Mouse (Mus musculus) lung, adult 2 months (tissue): Measurements from ENCODE around the gene Nkain2. TPM values are rescaled to one million over a fixed set of nuclear protein-coding genes. Genes with fewer than 3 reads are reported as not detected.

ENCODE experiments used
- DNase-seq: peaks from one replicate; pipeline ENCODE4 v3.0.0; 2022
- H3K4me1 ChIP-seq: fragments of 200-500 bp; 2 replicates; pipeline ENCODE4 v1.6.1; 2011; ENCODE audit warnings: low read length; ENCODE audit not compliant: control insufficient read depth, insufficient read depth
- H3K4me3 ChIP-seq: fragments of 200-500 bp; replicated peaks from 2 replicates; pipeline ENCODE3; 2011; ENCODE audit warnings: low read depth, mild to moderate bottlenecking, control low read depth, low read length; ENCODE audit errors: extremely low read depth
- CTCF ChIP-seq: fragments of 200-500 bp; IDR thresholded peaks from 2 replicates; pipeline ENCODE4 v1.5.1; 2011; ENCODE audit warnings: mild to moderate bottlenecking, low read length, control low read depth; ENCODE audit not compliant: insufficient read depth
- POLR2A ChIP-seq: fragments of 200-500 bp; IDR thresholded peaks from 2 replicates; pipeline ENCODE4 v1.6.1; 2011; ENCODE audit warnings: low read depth, mild to moderate bottlenecking, control low read depth, low read length, borderline replicate concordance; ENCODE audit errors: extremely low read depth
- WGBS: fragments of 180-500 bp; shearing (Covaris S2); methylation state at CpG from one replicate; pipeline ENCODE4 v1.1.7; 2018; 5-methylcytosine and 5-hydroxymethylcytosine counted together
- polyA plus RNA-seq: library from polyadenylated mRNA; depleted of rRNA; stranded (reverse); fragments of >200 nt; gene quantifications from 2 replicates; pipeline ENCODE4 v1.2.3, GENCODE M21; 2012

Gene Nkain2
- polyA plus RNA-seq, 1 experiment, result 0.05 TPM

DNA sequence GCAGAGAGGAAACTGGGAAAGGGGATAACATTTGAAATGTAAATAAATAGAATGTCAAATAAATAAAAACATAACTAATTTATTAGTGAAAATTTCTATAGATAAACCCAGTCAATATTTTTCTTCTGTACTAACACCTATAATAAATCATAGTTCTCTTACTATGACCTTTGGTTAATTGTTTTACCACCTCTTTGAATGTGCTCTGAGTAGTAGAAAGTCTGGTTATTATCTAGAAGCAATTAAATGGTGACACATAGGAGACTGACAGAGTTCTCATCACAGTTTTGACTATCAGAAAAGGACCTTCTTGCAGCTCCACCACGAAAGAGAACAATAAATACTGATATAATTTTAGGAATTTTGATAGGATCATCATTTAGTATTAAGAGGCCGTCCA, 295.3 kb downstream of the Nkain2 start:
- no peak overlapping the region for H3K4me3 ChIP-seq
- no peak for DNase-seq
- TF ChIP-seq CTCF (no peak), POLR2A (no peak)
- 49% methylated on average over 2 of the region's 2 CpGs for WGBS
- H3K4me1 ChIP-seq, result no peaks in the 10 kb centered on the region

- 58% methylated on average over 3 of the region's 3 CpGs for WGBS
- Histone ChIP-seq H3K4me3 (no peak overlapping the region), H3K4me1 (no peaks in the 10 kb centered on the region)
- TF ChIP-seq CTCF (no peak), POLR2A (no peak)
- DNase-seq, result no peak
These were observed 313.0 kb downstream of the Nkain2 start for GRCm38 (mm10) chr10:32577276-32577580.

DNA sequence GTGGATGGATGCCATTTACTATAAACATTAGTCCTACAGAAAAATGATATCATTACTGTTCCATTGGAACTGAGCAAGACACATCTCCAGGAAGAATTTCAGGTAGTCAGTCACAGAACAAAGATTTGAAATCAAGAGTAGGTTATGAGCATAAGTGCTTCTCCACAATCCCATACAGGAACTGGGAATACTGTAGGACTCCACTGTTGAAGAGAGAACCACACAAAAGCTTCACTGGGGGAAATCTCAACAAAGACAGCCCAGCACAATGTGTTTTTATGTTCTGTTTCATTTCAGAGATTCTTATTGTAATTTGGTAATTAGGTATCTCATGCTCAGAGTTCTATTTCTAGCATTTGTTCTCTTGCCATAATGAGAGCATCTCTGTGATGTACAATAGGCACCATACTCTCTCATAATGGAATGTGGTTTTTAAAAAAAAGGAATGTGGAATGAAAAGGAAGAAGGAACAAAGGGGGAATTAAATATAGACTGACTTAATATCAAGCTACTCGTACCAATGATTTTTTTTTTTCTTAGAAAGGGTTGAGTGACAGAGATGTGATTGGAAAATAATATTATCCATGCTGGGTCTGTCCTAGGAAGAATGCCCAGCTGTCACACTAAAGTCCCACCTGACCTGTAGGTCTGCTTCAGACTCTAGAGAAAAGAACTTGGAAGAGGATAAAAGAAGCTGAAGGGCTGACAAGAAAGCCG, 313.5 kb downstream of the Nkain2 start:
- DNase-seq, result no peak
- no peak overlapping the region for H3K4me3 ChIP-seq
- WGBS, result 55% methylated on average over 2 of the region's 2 CpGs
- H3K4me1 ChIP-seq, result no peaks in the 10 kb centered on the region
- TF ChIP-seq POLR2A (no peak), CTCF (no peak)

GRCm38 (mm10) chr10:32557673-32558072, 332.6 kb downstream of the Nkain2 start:
- 53% methylated on average over 3 of the region's 3 CpGs for WGBS

DNA sequence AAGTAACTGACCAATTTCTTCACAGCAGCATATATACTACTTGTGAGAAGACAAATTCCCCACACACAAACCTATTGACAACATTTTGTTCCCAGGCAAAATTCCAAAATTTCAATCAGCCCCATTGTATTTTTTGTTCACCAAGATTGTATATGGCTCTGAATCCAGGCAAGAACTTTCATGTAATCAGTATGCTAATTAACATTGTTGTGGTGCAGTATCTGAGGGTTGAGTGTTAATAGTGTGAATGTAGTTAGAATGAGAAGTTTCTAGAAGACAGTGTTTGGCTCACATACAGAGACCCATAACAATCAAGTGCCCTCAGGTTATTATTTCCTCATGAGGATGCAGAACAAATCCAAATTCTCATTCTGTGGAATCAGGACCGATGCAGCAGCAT, 354.2 kb downstream of the Nkain2 start:
- WGBS, result 72% methylated on average over 1 of the region's 1 CpGs
- Histone ChIP-seq H3K4me3 (no peak overlapping the region), H3K4me1 (no peaks in the 10 kb centered on the region)
- no peak for DNase-seq
- TF ChIP-seq POLR2A (no peak), CTCF (no peak)

More at GRCm38 (mm10) chr10:32557673-32558072, 332.6 kb downstream of the Nkain2 start:
- no peak for DNase-seq
- no peak for TF ChIP-seq CTCF
- no peak for TF ChIP-seq POLR2A
- H3K4me3 ChIP-seq, result no peak overlapping the region
- H3K4me1 ChIP-seq, result no peaks in the 10 kb centered on the region

DNA sequence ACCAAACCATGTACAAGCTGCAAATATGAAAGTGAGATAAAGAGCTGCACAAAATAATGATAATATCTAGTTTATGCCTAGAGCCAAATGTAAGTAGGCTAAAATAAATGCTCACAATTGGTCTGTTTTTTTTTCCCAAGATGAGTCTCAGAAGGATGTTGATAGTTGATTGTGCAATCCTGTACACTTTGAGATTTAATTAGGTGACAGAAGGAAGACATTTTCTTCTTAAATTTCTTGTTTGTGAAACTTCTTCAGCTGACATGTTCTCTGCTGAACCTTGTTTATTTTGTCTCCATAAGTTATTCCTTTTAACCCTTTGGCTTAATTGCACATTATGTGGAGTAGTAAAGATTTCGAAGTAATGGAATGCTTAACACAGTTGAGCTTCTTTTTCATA, 379.4 kb downstream of the Nkain2 start:
- Histone ChIP-seq H3K4me3 (no peak overlapping the region), H3K4me1 (no peaks in the 10 kb centered on the region)
- no peak for TF ChIP-seq CTCF
- no peak for TF ChIP-seq POLR2A
- WGBS, result 69% methylated on average over 1 of the region's 1 CpGs
- DNase-seq, result no peak

DNA sequence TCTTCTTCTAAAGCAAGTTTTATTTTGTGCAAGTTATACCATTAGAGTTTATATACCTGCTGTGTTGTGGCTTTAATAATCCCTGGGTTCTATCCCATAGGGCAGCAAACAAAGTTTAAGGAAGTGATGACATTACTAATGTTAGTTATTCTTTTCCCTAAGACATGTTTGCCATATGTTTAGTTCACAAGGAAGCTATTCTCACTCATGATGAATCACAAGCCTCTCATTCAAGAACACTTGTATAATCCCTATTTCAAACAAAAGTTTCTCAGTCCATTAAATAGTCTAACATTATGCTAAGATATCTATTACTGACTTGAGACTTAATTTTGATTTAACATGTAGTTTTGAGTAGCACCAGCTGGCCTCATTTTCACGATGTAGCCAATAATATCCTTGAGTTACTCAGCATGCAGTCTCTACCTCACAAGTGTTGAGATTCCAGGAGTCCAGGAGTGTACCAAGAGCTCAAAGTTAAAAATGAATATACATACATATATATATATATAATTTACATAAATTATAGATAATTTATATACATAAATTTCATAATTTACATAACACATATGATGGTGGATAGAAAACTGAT, 395.6 kb downstream of the Nkain2 start:
- no peak for DNase-seq
- WGBS, result 49% methylated on average over 1 of the region's 1 CpGs
- Histone ChIP-seq H3K4me1 (no peaks in the 10 kb centered on the region), H3K4me3 (no peak overlapping the region)
- TF ChIP-seq CTCF, result no peak
- TF ChIP-seq POLR2A, result no peak

DNA sequence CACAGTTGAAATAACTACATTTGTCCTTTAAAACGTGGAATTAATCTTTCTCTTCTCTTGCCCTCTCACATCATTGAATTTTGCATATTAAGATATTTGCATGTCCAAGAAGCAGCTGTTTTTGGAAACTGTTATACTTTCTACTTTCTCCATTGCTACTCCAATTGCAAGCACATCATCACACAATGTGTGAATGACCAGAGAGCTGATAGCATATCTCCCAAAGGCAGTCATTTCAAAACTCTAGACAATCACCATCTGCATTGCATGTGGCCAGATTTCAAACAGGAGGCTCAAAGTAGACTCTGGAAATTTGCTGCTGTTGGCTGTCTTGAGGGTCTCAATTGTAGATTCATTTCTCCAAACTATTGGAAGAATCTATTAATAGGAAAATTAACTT, 396.7 kb downstream of the Nkain2 start:
- Histone ChIP-seq H3K4me3 (no peak overlapping the region), H3K4me1 (no peaks in the 10 kb centered on the region)
- no peak for TF ChIP-seq POLR2A
- TF ChIP-seq CTCF, result no peak
- 54% methylated on average over 1 of the region's 1 CpGs for WGBS
- DNase-seq, result no peak

DNA sequence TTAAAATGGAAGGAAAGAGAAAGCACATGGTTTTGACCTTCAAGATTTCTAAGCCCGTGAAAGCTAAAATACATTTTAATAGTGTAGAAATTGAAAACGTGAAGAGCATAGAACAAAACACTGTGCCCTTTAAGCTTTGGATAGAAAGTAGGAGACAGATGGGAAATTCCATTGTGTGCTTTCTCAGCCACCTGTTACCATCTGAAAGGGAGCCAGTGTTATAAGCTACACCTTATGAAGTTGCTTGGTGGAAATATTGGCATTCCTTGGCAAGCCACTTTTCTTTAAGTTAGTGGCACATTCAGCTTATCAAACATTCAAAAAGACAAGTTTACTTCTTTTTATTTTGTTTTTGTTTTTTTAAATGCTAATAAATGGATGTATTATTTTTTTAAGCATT, 427.5 kb downstream of the Nkain2 start:
- H3K4me3 ChIP-seq, result no peak overlapping the region
- TF ChIP-seq POLR2A (no peak), CTCF (no peak)
- WGBS, result 74% methylated on average over 2 of the region's 2 CpGs
- no peaks in the 10 kb centered on the region for H3K4me1 ChIP-seq
- DNase-seq, result no peak

- no peak for DNase-seq
- WGBS, result 69% methylated on average over 3 of the region's 3 CpGs
These were observed 450.2 kb downstream of the Nkain2 start for GRCm38 (mm10) chr10:32439932-32440519.

More at GRCm38 (mm10) chr10:32439932-32440519, 450.2 kb downstream of the Nkain2 start:
- no peaks in the 10 kb centered on the region for H3K4me1 ChIP-seq
- TF ChIP-seq CTCF (no peak), POLR2A (no peak)
- no peak overlapping the region for H3K4me3 ChIP-seq
